ENCODE assay signal across 17 mouse cellular contexts in genomic region chr2:112567786-112568185, GRCm38 (mm10).
DNase-seq lines count a peak whose midpoint lies in the region; ATAC-seq and TF ChIP-seq lines count a peak whose summit lies in the region.
"Had no signal": no experiment of that assay in that cellular context is flagged by ENCODE, and none has a peak within 500 bp of the region (broad histone marks: within the 10 kb centered on the region; RNA-seq: fewer than 3 reads in every experiment).

No protein-coding gene starts in this region.

- peaks cover 0 to 9% of the 10 kb centered on the region in 2 experiments; a peak in 2 of 4 replicates for H3K36me3 ChIP-seq in MEL (ENCODE audit: control insufficient read depth in 1 of 2, insufficient read depth in 2 of 2, low read length in 2 of 2)
- H3K36me3 ChIP-seq in midbrain, embryonic 15.5 days (replicated peaks): no peaks in the 10 kb centered on the region
- H3K36me3 ChIP-seq: embryonic facial prominence, embryonic 12.5 days; forebrain, embryonic 12.5 days had no signal

- no peak for TF ChIP-seq RAD21 in MEL (IDR thresholded peaks at IDR 0.05; ENCODE audit: low read depth, low read length)

- H3K27me3 ChIP-seq in cerebellum, adult 2 months (ENCODE audit: control insufficient read depth, insufficient read depth, low read length): no peaks in the 10 kb centered on the region
- H3K27me3 ChIP-seq in MEL (ENCODE audit: control insufficient read depth in 1 of 2, insufficient read depth in 2 of 2, low read length in 2 of 2): no peaks in the 10 kb centered on the region
- H3K27me3 ChIP-seq in midbrain, embryonic 15.5 days (replicated peaks): no peaks in the 10 kb centered on the region
- H3K27me3 ChIP-seq: embryonic facial prominence, embryonic 12.5 days; forebrain, embryonic 12.5 days had no signal

- H3K9ac ChIP-seq in MEL (ENCODE audit: control insufficient read depth, low read depth, low read length, poor library complexity, severe bottlenecking): no peak overlapping the region
- no peak overlapping the region for H3K9ac ChIP-seq in midbrain, embryonic 15.5 days
- H3K9ac ChIP-seq: embryonic facial prominence, embryonic 12.5 days; forebrain, embryonic 12.5 days; hindbrain, embryonic 14.5 days; liver, embryonic 14.5 days had no signal

- H3K4me3 ChIP-seq in cerebellum, adult 2 months (replicated peaks; ENCODE audit: insufficient read depth, low read depth, low read length): no peak overlapping the region
- H3K4me3 ChIP-seq in MEL (ENCODE audit: control insufficient read depth in 1 of 2, insufficient read depth in 1 of 2, low read depth in 2 of 2, low read length in 2 of 2): no peak overlapping the region
- H3K4me3 ChIP-seq in midbrain, embryonic 15.5 days: no peak overlapping the region
- H3K4me3 ChIP-seq: embryonic facial prominence, embryonic 12.5 days; forebrain, embryonic 12.5 days had no signal

- H3K79me2 ChIP-seq in MEL (ENCODE audit: control insufficient read depth, insufficient read depth, low read length, poor library complexity): no peaks in the 10 kb centered on the region

- DNase-seq in cerebellum, adult 2 months: peak; percentile 25 to 29
- DNase-seq in cerebellum, adult 11-12 months: no peak
- peak; percentile 17 for DNase-seq in kidney, postnatal 10 days
- DNase-seq in kidney, postnatal 14 days: no peak
- DNase-seq in MEL (ENCODE audit: low read depth, low spot score): peak; percentile 17
- DNase-seq in cerebellum, postnatal 10 days: peak; percentile 84 to 87
- no peak for DNase-seq in neural tube, embryonic 10.5 days (ENCODE audit: extremely low spot score, low spot score)
- DNase-seq: adrenal gland, adult 2 months; kidney, adult 2 months; kidney, postnatal 25 days; spleen, adult 18-20 months had no signal

- no peak for TF ChIP-seq EP300 in MEL (IDR thresholded peaks at IDR 0.05; ENCODE audit: low read depth in 1 of 2, low read length in 2 of 2)

- H3K27ac ChIP-seq in cerebellum, adult 2 months (ENCODE audit: insufficient read depth, low read length): no peak overlapping the region
- H3K27ac ChIP-seq in MEL (ENCODE audit: control insufficient read depth, low read depth, low read length): no peak overlapping the region
- H3K27ac ChIP-seq in midbrain, embryonic 15.5 days: no peak overlapping the region
- H3K27ac ChIP-seq: embryonic facial prominence, embryonic 12.5 days; forebrain, embryonic 12.5 days; hindbrain, embryonic 14.5 days; liver, embryonic 14.5 days had no signal

- no peak for TF ChIP-seq POLR2A in cerebellum, adult 2 months (IDR thresholded peaks at IDR 0.05; ENCODE audit: borderline replicate concordance, insufficient read depth, low read length)
- no peak for TF ChIP-seq POLR2A in MEL (IDR thresholded peaks at IDR 0.05; ENCODE audit: control insufficient read depth in 1 of 2, insufficient read depth in 1 of 2, low read depth in 1 of 2, low read length in 2 of 2, poor library complexity in 1 of 2)

- no peak for ATAC-seq in midbrain, embryonic 15.5 days (replicated peaks)

- no peaks in the 10 kb centered on the region; the same call in 1 of the 2 replicates for H3K4me1 ChIP-seq in cerebellum, adult 2 months (ENCODE audit: control insufficient read depth, insufficient read depth, low read length)
- peaks cover 0 to 2% of the 10 kb centered on the region in 2 experiments; a peak in 1 of 4 replicates for H3K4me1 ChIP-seq in MEL (ENCODE audit: control insufficient read depth in 1 of 2, insufficient read depth in 2 of 2, low read length in 2 of 2)
- no peaks in the 10 kb centered on the region for H3K4me1 ChIP-seq in midbrain, embryonic 15.5 days
- H3K4me1 ChIP-seq: embryonic facial prominence, embryonic 12.5 days had no signal

- TF ChIP-seq CTCF in cerebellum, adult 2 months (IDR thresholded peaks at IDR 0.05; ENCODE audit: borderline replicate concordance, insufficient read depth, low read depth, low read length): no peak
- no peak for TF ChIP-seq CTCF in MEL (IDR thresholded peaks at IDR 0.05 in 2 of 3, conservative IDR thresholded peaks at IDR 0.05 in 1 of 3; ENCODE audit: control insufficient read depth in 1 of 3, insufficient read depth in 1 of 3, low read depth in 2 of 3, low read length in 3 of 3, poor library complexity in 1 of 3, severe bottlenecking in 1 of 3)

- H3K4me2 ChIP-seq in midbrain, embryonic 15.5 days: no peak overlapping the region
- H3K4me2 ChIP-seq: embryonic facial prominence, embryonic 12.5 days; forebrain, embryonic 12.5 days; hindbrain, embryonic 14.5 days; midbrain, embryonic 11.5 days had no signal

- no peaks in the 10 kb centered on the region for H3K9me3 ChIP-seq in MEL (replicated peaks; ENCODE audit: insufficient read depth, low read length)
- no peaks in the 10 kb centered on the region for H3K9me3 ChIP-seq in midbrain, embryonic 15.5 days
- H3K9me3 ChIP-seq: embryonic facial prominence, embryonic 12.5 days; forebrain, embryonic 12.5 days had no signal

- 47% methylated on average over 4 of the region's 4 CpGs for WGBS in cerebellum, adult 2 months
- WGBS in midbrain, embryonic 15.5 days: 89% methylated on average over 4 of the region's 4 CpGs

TF ChIP-seq in MEL, 35 proteins besides CTCF, POLR2A, EP300 and RAD21:
- TF ChIP-seq RCOR1 (IDR thresholded peaks at IDR 0.05; ENCODE audit: low read depth, low read length): no peak
- no peak for TF ChIP-seq CHD1 (IDR thresholded peaks at IDR 0.05; ENCODE audit: low read depth, low read length)
- no peak for TF ChIP-seq ZC3H11A (IDR thresholded peaks at IDR 0.05; ENCODE audit: low read depth, low read length)

Comparison
In these comparisons a context has a peak if more than half of its experiments do, and no peak if none do; other contexts are left out.
1. DNase-seq: peak in cerebellum, adult 2 months (2 of 2), kidney, postnatal 10 days (single experiment), MEL (single experiment) and cerebellum, postnatal 10 days (2 of 2); none in cerebellum, adult 11-12 months (single experiment), kidney, postnatal 14 days (single experiment) and neural tube, embryonic 10.5 days (single experiment).